Mouse (Mus musculus): ENCODE results near the gene Dnmt3c.

GRCm38 (mm10) chr2:153710701-153711330 lies 14.4 kb downstream of the Dnmt3c start:
- peak; percentile 67 for TF ChIP-seq CTCF (IDR thresholded peaks at IDR 0.05; ENCODE audit: borderline replicate concordance, insufficient read depth, low read depth, low read length)
- no peak for TF ChIP-seq POLR2A (IDR thresholded peaks at IDR 0.05; ENCODE audit: borderline replicate concordance, insufficient read depth, low read length)
